Mouse (Mus musculus) 3T3-L1 (cell line): ENCODE data around the gene 4930433I11Rik.
"Not testable (repeated sequence)": the region's sequence is repeated elsewhere in the genome, so short reads cannot be mapped to it uniquely, and the experiment has no call there.

Experiments used
- DNase-seq: peaks from one replicate; pipeline ENCODE4 v3.0.0-alpha.2; 2015; ENCODE audit warnings: low read depth, low spot score

Gene 4930433I11Rik

GRCm38 (mm10) chr7:40987243-40987642 lies at the start of gene 4930433I11Rik:
Gene 4930433I11Rik, plus strand, starts transcription at chr7:40987543.
- DNase-seq, result no peak

- DNase-seq, result no peak
These were observed 48.0 kb upstream of the 4930433I11Rik start for GRCm38 (mm10) chr7:40939371-40939770.

GRCm38 (mm10) chr7:40942233-40942935 lies 45.0 kb upstream of the 4930433I11Rik start:
- peak; percentile 9 for DNase-seq

GRCm38 (mm10) chr7:41032419-41032818 lies 45.1 kb downstream of the 4930433I11Rik start, which contains the start of gene Gm4884:
Gene Gm4884, plus strand, starts transcription at chr7:41032719.
- DNase-seq, result not testable (repeated sequence)

- not testable (repeated sequence) for DNase-seq
These were observed 56.7 kb downstream of the 4930433I11Rik start for GRCm38 (mm10) chr7:41044058-41044457.
